Mouse (Mus musculus) intestine, embryonic 15.5 days (tissue): Measurements from ENCODE around the gene Ermard. TPM values are rescaled to one million over a fixed set of nuclear protein-coding genes. Genes with fewer than 3 reads are reported as not detected.

Experiments
- ATAC-seq: fragments of 200-750 bp; cut with Nextera tagmentation; 2 replicates; pipeline ENCODE4 v1.8.0; 2017; ENCODE audit warnings: moderate TSS enrichment, moderate library complexity
- H3K27ac ChIP-seq: fragments of 300-500 bp; sonication (generic); 2 replicates; pipeline ENCODE4 v1.5.1; 2015; ENCODE audit warnings: mild to moderate bottlenecking, inconsistent platforms
- H3K27me3 ChIP-seq: fragments of 300-500 bp; sonication (generic); replicated peaks from 2 replicates; pipeline ENCODE4 v1.6.1; 2015; ENCODE audit warnings: inconsistent platforms
- H3K36me3 ChIP-seq: fragments of 300-500 bp; sonication (generic); 2 replicates; pipeline ENCODE4 v1.6.1; 2015; ENCODE audit warnings: inconsistent platforms
- H3K4me1 ChIP-seq: fragments of 300-500 bp; sonication (generic); replicated peaks from 2 replicates; pipeline ENCODE4 v1.6.1; 2015; ENCODE audit warnings: inconsistent platforms
- H3K4me2 ChIP-seq: fragments of 300-500 bp; sonication (generic); replicated peaks from 2 replicates; pipeline ENCODE4 v1.6.1; 2015; ENCODE audit warnings: mild to moderate bottlenecking, inconsistent platforms
- H3K4me3 ChIP-seq: fragments of 300-500 bp; sonication (generic); replicated peaks from 2 replicates; pipeline ENCODE4 v1.5.1; 2015; ENCODE audit warnings: inconsistent platforms
- H3K9ac ChIP-seq: fragments of 300-500 bp; sonication (generic); 2 replicates; pipeline ENCODE4 v1.6.1; 2015; ENCODE audit warnings: inconsistent platforms
- H3K9me3 ChIP-seq: fragments of 300-500 bp; sonication (generic); 2 replicates; pipeline ENCODE4 v1.6.1; 2016; ENCODE audit warnings: inconsistent platforms
- WGBS: fragments of 180-500 bp; shearing (Covaris S2); methylation state at CpG from one replicate; pipeline ENCODE4 v1.1.7; 2015; 5-methylcytosine and 5-hydroxymethylcytosine counted together
- polyA plus RNA-seq: library from polyadenylated mRNA; unstranded; fragments of >200 nt; fragmentation: Nextera tagmentation; extraction: Ambion mirVana; gene quantifications from 2 replicates; pipeline ENCODE4 v1.2.1, GENCODE M21; 2015

The Ermard gene
- polyA plus RNA-seq, 1 experiment from 2014 or later: 54.6 TPM

GRCm38 (mm10) chr17:15068040-15068792 is 27.2 kb downstream of the Ermard start:
- whole genome bisulfite sequencing: 62% methylated on average over 8 of the region's 8 CpGs
- ATAC-seq: peak; percentile 46

GRCm38 (mm10) chr17:15069124-15069523 is 28.1 kb downstream of the Ermard start:
- Histone ChIP-seq H3K27ac (no peak overlapping the region), H3K27me3 (no peaks in the 10 kb centered on the region), H3K9me3 (no peaks in the 10 kb centered on the region)

More at GRCm38 (mm10) chr17:15068040-15068792, 27.2 kb downstream of the Ermard start:
- Histone ChIP-seq H3K9ac (no peak overlapping the region), H3K27me3 (no peaks in the 10 kb centered on the region), H3K27ac (no peak overlapping the region), H3K4me1 (peaks cover 16% of the 10 kb centered on the region), H3K4me3 (no peak overlapping the region), H3K9me3 (no peaks in the 10 kb centered on the region), H3K36me3 (no peaks in the 10 kb centered on the region), H3K4me2 (no peak overlapping the region)

GRCm38 (mm10) chr17:15072211-15072610 is 31.2 kb downstream of the Ermard start:
- no peaks in the 10 kb centered on the region for H3K9me3 ChIP-seq

More at GRCm38 (mm10) chr17:15069124-15069523, 28.1 kb downstream of the Ermard start:
- ATAC-seq: no peak
- Histone ChIP-seq H3K36me3 (no peaks in the 10 kb centered on the region), H3K4me1 (peaks cover 16% of the 10 kb centered on the region), H3K9ac (no peak overlapping the region), H3K4me3 (no peak overlapping the region), H3K4me2 (no peak overlapping the region)
- 37% methylated on average over 2 of the region's 2 CpGs for WGBS

GRCm38 (mm10) chr17:15075033-15075432 is 34.0 kb downstream of the Ermard start:
- no peak overlapping the region; the same call in 1 of the 2 replicates for H3K4me2 ChIP-seq
- H3K9ac ChIP-seq: no peak overlapping the region
- H3K4me3 ChIP-seq: no peak overlapping the region
- peak; percentile 83 for ATAC-seq
- peak overlapping the region; percentile 25; the same call in 1 of the 2 replicates for H3K27ac ChIP-seq
- WGBS: 54% methylated on average over 8 of the region's 8 CpGs
- no peaks in the 10 kb centered on the region for H3K27me3 ChIP-seq
- peaks cover 15% of the 10 kb centered on the region for H3K4me1 ChIP-seq
- H3K36me3 ChIP-seq: no peaks in the 10 kb centered on the region
- H3K9me3 ChIP-seq: no peaks in the 10 kb centered on the region

More at GRCm38 (mm10) chr17:15072211-15072610, 31.2 kb downstream of the Ermard start:
- Histone ChIP-seq H3K4me2 (no peak overlapping the region), H3K27ac (no peak overlapping the region), H3K27me3 (no peaks in the 10 kb centered on the region), H3K4me3 (no peak overlapping the region), H3K36me3 (no peaks in the 10 kb centered on the region), H3K4me1 (peaks cover 15% of the 10 kb centered on the region), H3K9ac (no peak overlapping the region)
- no peak for ATAC-seq
- 64% methylated on average over 2 of the region's 2 CpGs for WGBS

- no peaks in the 10 kb centered on the region for H3K27me3 ChIP-seq
- WGBS: 44% methylated on average over 2 of the region's 2 CpGs
- peak; percentile 46 for ATAC-seq
- H3K27ac ChIP-seq: no peak overlapping the region
- no peaks in the 10 kb centered on the region for H3K36me3 ChIP-seq
- H3K9me3 ChIP-seq: no peaks in the 10 kb centered on the region
- H3K9ac ChIP-seq: no peak overlapping the region
- H3K4me3 ChIP-seq: no peak overlapping the region
- no peak overlapping the region for H3K4me2 ChIP-seq
- peaks cover 15% of the 10 kb centered on the region for H3K4me1 ChIP-seq
Observed at GRCm38 (mm10) chr17:15077536-15077935, 36.5 kb downstream of the Ermard start.

GRCm38 (mm10) chr17:15084226-15084848 is 43.3 kb downstream of the Ermard start:
- H3K27ac ChIP-seq: no peak overlapping the region
- H3K27me3 ChIP-seq: no peaks in the 10 kb centered on the region
- 65% methylated on average over 13 of the region's 13 CpGs for WGBS
- no peak overlapping the region for H3K4me3 ChIP-seq
- no peak overlapping the region for H3K4me2 ChIP-seq
- peaks cover 21% of the 10 kb centered on the region for H3K4me1 ChIP-seq
- peak; percentile 29; the same call in 1 of the 2 replicates for ATAC-seq
- no peaks in the 10 kb centered on the region for H3K9me3 ChIP-seq
- no peak overlapping the region for H3K9ac ChIP-seq
- no peaks in the 10 kb centered on the region for H3K36me3 ChIP-seq

- H3K27me3 ChIP-seq: no peaks in the 10 kb centered on the region
- H3K9ac ChIP-seq: no peak overlapping the region
- H3K36me3 ChIP-seq: no peaks in the 10 kb centered on the region
- no peaks in the 10 kb centered on the region for H3K9me3 ChIP-seq
- no peak overlapping the region for H3K4me3 ChIP-seq
- ATAC-seq: peak; percentile 58
- 51% methylated on average over 2 of the region's 2 CpGs for WGBS
- H3K4me1 ChIP-seq: peaks cover 21% of the 10 kb centered on the region
- H3K27ac ChIP-seq: no peak overlapping the region
- no peak overlapping the region for H3K4me2 ChIP-seq
Observed at GRCm38 (mm10) chr17:15085006-15085405, 44.0 kb downstream of the Ermard start.

GRCm38 (mm10) chr17:15088166-15088565 is 47.2 kb downstream of the Ermard start:
- no peaks in the 10 kb centered on the region for H3K36me3 ChIP-seq
- H3K9ac ChIP-seq: no peak overlapping the region
- no peaks in the 10 kb centered on the region for H3K27me3 ChIP-seq
- ATAC-seq: peak; percentile 77
- 30% methylated on average over 2 of the region's 2 CpGs for WGBS
- no peaks in the 10 kb centered on the region for H3K9me3 ChIP-seq
- peak overlapping the region; percentile 40; the same call in 1 of the 2 replicates for H3K27ac ChIP-seq
- H3K4me1 ChIP-seq: peaks cover 21% of the 10 kb centered on the region
- no peak overlapping the region for H3K4me2 ChIP-seq
- no peak overlapping the region for H3K4me3 ChIP-seq

- Histone ChIP-seq H3K36me3 (no peaks in the 10 kb centered on the region), H3K9ac (no peak overlapping the region), H3K4me1 (peaks cover 23% of the 10 kb centered on the region), H3K9me3 (no peaks in the 10 kb centered on the region), H3K27me3 (no peaks in the 10 kb centered on the region), H3K27ac (no peak overlapping the region), H3K4me2 (no peak overlapping the region), H3K4me3 (no peak overlapping the region)
- 35% methylated on average over 8 of the region's 8 CpGs for WGBS
- ATAC-seq: peak; percentile 23
Observed at GRCm38 (mm10) chr17:15088591-15089001, 47.6 kb downstream of the Ermard start.

GRCm38 (mm10) chr17:15091739-15092138 is 50.7 kb downstream of the Ermard start:
- Histone ChIP-seq H3K4me1 (peaks cover 20% of the 10 kb centered on the region), H3K9me3 (no peaks in the 10 kb centered on the region), H3K36me3 (no peaks in the 10 kb centered on the region), H3K4me2 (no peak overlapping the region), H3K27ac (no peak overlapping the region), H3K27me3 (no peaks in the 10 kb centered on the region), H3K9ac (no peak overlapping the region), H3K4me3 (no peak overlapping the region)
- no peak for ATAC-seq
- WGBS: 79% methylated on average over 3 of the region's 3 CpGs

- no peak overlapping the region for H3K9ac ChIP-seq
- H3K36me3 ChIP-seq: no peaks in the 10 kb centered on the region
- no peaks in the 10 kb centered on the region for H3K9me3 ChIP-seq
- no peak overlapping the region for H3K27ac ChIP-seq
- 25% methylated on average over 3 of the region's 3 CpGs for WGBS
- ATAC-seq: peak; percentile 89
- peaks cover 9% of the 10 kb centered on the region; the same call in 1 of the 2 replicates for H3K4me1 ChIP-seq
- H3K4me2 ChIP-seq: no peak overlapping the region
- H3K27me3 ChIP-seq: no peaks in the 10 kb centered on the region
- H3K4me3 ChIP-seq: no peak overlapping the region
Observed at GRCm38 (mm10) chr17:15093523-15093922, 52.5 kb downstream of the Ermard start.

- H3K9me3 ChIP-seq: no peaks in the 10 kb centered on the region
- H3K27ac ChIP-seq: no peak overlapping the region
- H3K27me3 ChIP-seq: no peaks in the 10 kb centered on the region
- no peak overlapping the region for H3K4me3 ChIP-seq
- 83% methylated on average over 6 of the region's 6 CpGs for WGBS
- ATAC-seq: no peak
- H3K4me2 ChIP-seq: no peak overlapping the region
- no peak overlapping the region for H3K9ac ChIP-seq
- H3K4me1 ChIP-seq: 0 out of 2 replicates have a peak, but pooled peaks cover 2% of the 10 kb centered on the region
- no peaks in the 10 kb centered on the region for H3K36me3 ChIP-seq
Observed at GRCm38 (mm10) chr17:15096853-15097252, 55.8 kb downstream of the Ermard start.
